Mouse (Mus musculus): Measurements from ENCODE around the gene Scgb1b29.
"Not testable (repeated sequence)": the region's sequence is repeated elsewhere in the genome, so short reads cannot be mapped to it uniquely, and the experiment has no call there.

The Scgb1b29 gene

GRCm38 (mm10) chr7:32441241-32441640 lies at the start of gene Scgb1b29:
Gene Scgb1b29 (plus strand): TSS chr7:32441541.
- not testable (repeated sequence) for DNase-seq

GRCm38 (mm10) chr7:32428636-32429035 lies 12.7 kb upstream of the Scgb1b29 start:
- DNase-seq = not testable (repeated sequence)

Data from thymus, postnatal 14 days (tissue).